Mouse (Mus musculus) gastrocnemius, adult 2 months (tissue): ENCODE data around the gene Tmem40. TPM values are rescaled to one million over a fixed set of nuclear protein-coding genes. Genes with fewer than 3 reads are reported as not detected.
A peak's percentile ranks its signal among the peaks of the same experiment; 100 is the strongest.

Experiments
- DNase-seq: peaks from one replicate; pipeline ENCODE4 v3.0.0; 2022
- H3K27ac ChIP-seq: fragments of 200-600 bp; 2 replicates; pipeline ENCODE4 v1.8.1; 2022; ENCODE audit warnings: mild to moderate bottlenecking
- H3K4me3 ChIP-seq: fragments of 200-600 bp; 2 replicates; pipeline ENCODE4 v1.8.1; 2022; ENCODE audit warnings: mild to moderate bottlenecking, moderate library complexity
- CTCF ChIP-seq: fragments of 200-600 bp; IDR thresholded peaks from 2 replicates; pipeline ENCODE4 v1.8.1; 2022; ENCODE audit warnings: antibody characterized with exemption, mild to moderate bottlenecking, moderate library complexity
- intact Hi-C: fragments of 180-260 bp; cut with DNase I; formaldehyde crosslinking; loops from one replicate; pipeline ENCODE4 v1.15.1; 2025
- total RNA-seq, 2 experiments: library from RNA; stranded (reverse); gene quantifications; 2 replicates each; pipeline ENCODE4 v1.2.3; 2021

Gene Tmem40
- total RNA-seq, 2 experiments from 2014 or later: 0.28 TPM; not detected in 1

DNA sequence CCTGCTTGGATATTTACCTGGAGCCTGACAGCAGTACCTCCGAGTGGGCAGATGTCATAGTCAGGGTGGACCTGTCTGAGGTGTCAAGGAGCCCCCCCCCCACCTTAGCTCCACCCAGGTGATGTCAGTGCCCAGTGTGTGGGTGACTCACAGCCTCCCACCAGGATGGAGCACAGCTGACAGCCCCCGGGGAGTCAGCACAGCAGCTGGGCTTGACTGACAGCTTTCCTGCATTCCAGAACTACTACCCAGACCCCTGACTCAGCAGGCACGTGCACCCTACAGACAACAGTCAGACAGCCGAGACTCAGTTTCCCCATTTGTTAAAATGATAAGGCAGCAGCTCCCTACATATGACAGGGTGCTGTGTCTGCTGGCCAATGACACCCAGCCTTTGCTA is 1.2 kb downstream of the Tmem40 start:
- no peak for TF ChIP-seq CTCF
- DNase-seq: no peak
- Histone ChIP-seq H3K4me3 (no peak overlapping the region), H3K27ac (no peak overlapping the region)
- intact Hi-C loops: no loop called here

DNA sequence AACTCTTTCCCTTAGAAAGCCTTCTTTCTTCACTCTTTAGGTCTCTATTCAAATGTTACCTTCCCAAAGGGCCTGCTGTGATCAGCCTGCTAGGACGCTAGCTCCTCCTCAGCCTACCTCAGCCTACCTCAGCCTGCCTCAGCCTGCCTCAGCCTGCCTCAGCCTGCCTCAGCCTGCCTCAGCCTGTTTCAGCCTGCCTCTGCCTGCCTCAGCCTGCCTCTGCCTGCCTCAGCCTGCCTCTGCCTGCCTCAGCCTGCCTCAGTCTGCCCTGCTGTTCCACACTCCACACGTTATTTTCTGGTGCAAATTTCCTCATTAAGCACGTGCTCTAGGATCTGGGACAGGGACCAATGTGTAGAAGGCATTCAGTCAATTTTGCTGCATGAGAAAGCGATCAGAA is 2.1 kb downstream of the Tmem40 start:
- DNase-seq: no peak
- intact Hi-C loops: no loop called here
- no peak for TF ChIP-seq CTCF
- no peak overlapping the region for H3K27ac ChIP-seq
- no peak overlapping the region for H3K4me3 ChIP-seq

DNA sequence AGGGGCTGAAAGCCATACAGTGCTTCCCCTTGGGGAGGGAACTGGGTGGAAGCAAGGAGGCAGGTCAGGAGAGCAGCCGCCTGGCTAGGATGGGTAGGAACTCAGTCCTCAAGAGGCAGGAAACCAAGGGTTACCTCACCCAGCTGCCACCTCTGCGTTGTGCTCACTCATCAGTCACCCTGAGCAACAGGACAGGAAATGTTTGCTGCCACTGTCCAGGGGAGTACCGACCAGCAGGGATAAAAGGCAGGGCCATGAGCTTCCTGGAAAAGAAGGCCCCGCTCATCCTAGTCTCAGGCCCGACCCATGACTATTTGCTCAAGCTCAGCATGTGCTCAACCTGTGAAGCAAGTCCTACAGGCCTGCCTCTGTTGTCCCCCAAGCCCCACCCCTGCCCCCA is 2.7 kb downstream of the Tmem40 start:
- no peak for DNase-seq
- TF ChIP-seq CTCF: no peak
- intact Hi-C loops: no loop called here
- Histone ChIP-seq H3K27ac (no peak overlapping the region), H3K4me3 (no peak overlapping the region)

DNA sequence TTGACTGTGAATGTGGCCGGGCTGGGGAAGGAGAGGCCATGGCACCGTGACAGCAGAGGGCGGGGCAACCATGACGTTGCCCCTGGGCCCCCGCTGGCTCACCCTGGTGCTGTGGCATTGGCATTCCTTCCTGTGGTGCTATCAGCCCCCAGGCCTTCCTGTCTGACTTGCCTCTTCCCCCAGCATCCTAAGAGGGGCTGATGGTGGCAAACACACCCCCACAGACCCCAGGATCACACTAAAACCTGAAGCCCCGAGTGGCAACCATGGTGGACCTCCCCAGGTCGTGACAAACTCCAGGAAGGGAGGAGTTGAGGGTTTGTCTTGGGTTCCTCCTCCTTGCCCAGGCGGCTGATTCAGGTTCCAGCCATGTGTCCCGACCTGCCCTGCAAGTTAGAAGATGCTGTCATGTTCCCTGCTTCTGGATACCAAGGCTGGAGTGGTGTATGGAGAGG is 3.2 kb downstream of the Tmem40 start:
- DNase-seq: no peak
- H3K4me3 ChIP-seq: no peak overlapping the region
- TF ChIP-seq CTCF: no peak
- H3K27ac ChIP-seq: no peak overlapping the region
- intact Hi-C loops: no loop called here

DNA sequence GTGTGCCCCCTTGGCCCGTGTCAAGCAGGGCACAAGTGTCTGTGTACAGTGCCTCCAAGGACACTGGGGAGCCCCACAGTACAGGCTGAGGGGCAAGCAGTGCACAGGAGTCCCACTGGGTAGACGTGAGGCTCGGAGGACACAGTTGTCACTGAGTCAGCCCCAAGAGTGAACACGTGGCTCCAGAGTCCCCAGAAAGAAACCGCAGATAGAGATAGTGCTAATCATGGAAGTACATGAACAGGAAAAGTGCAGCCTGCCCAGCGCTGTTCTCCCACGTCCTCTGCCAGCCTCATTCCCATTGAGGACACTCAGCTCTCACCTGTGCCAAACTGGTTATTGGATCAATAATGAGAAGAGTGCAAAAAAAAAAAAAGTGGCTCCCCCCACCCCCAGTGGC is 6.7 kb downstream of the Tmem40 start:
- H3K4me3 ChIP-seq: no peak overlapping the region
- DNase-seq: no peak
- TF ChIP-seq CTCF: no peak
- intact Hi-C loops: no loop called here
- H3K27ac ChIP-seq: no peak overlapping the region

DNA sequence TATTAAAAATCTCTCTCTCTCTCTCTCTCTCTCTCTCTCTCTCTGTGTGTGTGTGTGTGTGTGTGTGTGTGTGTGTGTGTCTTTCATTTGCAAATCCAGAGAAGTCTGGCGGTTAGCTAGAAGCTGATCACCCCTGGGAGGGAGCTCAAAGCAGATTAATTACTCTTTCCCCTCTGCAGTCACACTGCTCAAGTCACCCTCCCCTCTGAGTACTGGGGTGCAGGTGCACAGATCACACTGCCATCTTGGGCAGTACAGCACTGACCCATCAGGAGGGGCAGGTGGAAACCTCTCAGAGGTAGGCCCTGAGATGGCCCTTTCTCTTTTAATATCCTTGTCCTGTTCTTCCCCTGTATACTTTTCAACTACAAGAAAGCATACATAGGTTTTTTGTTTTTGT is 15.9 kb downstream of the Tmem40 start:
- Histone ChIP-seq H3K4me3 (no peak overlapping the region), H3K27ac (no peak overlapping the region)
- intact Hi-C loops: no loop called here
- no peak for DNase-seq
- no peak for TF ChIP-seq CTCF

DNA sequence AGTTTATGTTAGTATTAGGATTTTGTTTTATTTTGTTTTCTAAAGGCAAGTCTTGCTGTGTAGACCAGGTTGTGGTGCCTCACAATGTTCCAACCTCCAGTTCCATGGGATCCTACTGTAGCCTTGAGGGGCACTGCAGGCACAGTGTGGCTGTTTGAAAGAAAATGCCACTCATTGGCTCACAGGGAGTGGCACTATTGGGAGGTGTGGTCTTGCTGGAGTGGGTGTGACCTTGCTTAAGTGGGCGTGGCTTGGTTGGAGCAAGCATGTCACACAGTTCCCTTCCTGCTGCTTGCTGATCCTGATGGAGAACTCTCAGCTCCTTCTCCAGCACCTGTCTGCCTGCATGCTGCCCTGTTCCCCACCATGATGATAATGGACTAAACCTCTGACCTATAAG is 18.6 kb downstream of the Tmem40 start:
- Histone ChIP-seq H3K4me3 (no peak overlapping the region), H3K27ac (no peak overlapping the region)
- no peak for DNase-seq
- intact Hi-C loops: no loop called here
- no peak for TF ChIP-seq CTCF

DNA sequence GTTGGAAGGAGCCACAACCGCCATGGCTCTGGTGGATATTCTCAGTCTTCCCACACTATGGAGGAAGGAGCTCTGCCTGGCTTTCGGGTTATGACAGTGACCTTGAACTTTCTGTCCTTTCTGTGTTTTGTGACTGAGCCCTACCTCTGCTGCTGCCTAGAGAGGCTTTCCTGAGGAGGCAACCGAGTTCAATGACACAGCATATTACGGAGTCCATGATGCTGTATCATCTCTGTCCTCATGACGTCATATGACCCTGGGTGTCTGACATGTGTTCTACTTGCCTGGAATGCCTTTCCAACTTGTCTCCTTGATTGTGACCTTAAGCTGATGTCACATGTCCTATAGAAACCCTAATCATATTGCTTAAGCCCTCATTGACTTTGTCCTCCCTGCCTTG is 23.2 kb downstream of the Tmem40 start:
- TF ChIP-seq CTCF: no peak
- Histone ChIP-seq H3K27ac (no peak overlapping the region), H3K4me3 (no peak overlapping the region)
- intact Hi-C loops: no loop called here
- no peak for DNase-seq

DNA sequence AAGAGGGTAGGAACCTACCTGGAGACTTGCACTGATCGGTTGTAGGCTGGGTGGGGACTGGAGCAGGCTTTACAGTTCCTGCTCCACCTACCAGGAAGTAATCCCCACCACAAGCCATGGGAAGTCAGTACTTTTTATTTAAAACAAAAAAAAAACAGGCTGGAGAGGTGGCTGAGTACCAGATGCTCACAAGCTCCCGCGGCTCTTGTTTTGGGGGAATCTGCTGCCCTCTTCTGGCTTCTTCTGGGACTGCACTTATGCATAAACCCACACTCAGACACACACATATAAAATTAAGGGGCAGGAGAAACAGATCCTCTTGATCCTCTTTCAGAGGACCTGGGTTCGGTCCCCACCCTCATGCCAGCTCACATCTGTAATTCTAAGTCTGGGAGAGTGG is 27.3 kb downstream of the Tmem40 start:
- DNase-seq: peak; percentile 38
- peak; percentile 59 for TF ChIP-seq CTCF
- H3K4me3 ChIP-seq: no peak overlapping the region
- intact Hi-C loops: no loop called here
- H3K27ac ChIP-seq: no peak overlapping the region

DNA sequence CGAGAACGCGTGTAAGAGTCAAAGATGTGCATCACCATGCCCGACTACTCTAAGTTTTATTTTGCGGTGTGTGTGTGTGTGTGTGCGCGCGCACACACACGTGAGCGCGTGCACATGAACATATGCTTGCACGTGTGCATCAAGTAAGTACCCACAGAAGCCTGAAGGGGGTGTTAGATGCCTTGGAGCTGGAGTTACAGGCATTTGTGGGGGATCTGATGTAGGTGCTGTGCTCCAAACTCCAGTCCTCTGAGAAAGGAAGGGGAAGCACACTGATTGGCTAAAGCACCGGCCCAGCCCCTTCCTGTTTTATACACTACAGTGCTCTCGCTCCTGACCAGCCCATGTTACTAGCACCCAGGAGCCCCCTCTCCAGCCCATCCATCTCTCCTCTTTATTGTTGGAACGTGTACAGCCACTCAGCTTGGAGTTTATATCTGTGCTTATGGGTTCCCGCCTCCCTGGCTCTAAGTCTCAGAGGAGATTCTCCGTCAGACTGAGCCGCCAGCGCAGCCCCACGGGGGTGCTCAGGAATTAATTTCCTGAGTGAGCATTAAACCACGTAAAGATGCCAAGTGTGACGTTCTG is 29.8 kb downstream of the Tmem40 start:
- intact Hi-C loops: no loop called here
- Histone ChIP-seq H3K4me3 (no peak overlapping the region), H3K27ac (no peak overlapping the region)
- DNase-seq: no peak
- no peak for TF ChIP-seq CTCF

DNA sequence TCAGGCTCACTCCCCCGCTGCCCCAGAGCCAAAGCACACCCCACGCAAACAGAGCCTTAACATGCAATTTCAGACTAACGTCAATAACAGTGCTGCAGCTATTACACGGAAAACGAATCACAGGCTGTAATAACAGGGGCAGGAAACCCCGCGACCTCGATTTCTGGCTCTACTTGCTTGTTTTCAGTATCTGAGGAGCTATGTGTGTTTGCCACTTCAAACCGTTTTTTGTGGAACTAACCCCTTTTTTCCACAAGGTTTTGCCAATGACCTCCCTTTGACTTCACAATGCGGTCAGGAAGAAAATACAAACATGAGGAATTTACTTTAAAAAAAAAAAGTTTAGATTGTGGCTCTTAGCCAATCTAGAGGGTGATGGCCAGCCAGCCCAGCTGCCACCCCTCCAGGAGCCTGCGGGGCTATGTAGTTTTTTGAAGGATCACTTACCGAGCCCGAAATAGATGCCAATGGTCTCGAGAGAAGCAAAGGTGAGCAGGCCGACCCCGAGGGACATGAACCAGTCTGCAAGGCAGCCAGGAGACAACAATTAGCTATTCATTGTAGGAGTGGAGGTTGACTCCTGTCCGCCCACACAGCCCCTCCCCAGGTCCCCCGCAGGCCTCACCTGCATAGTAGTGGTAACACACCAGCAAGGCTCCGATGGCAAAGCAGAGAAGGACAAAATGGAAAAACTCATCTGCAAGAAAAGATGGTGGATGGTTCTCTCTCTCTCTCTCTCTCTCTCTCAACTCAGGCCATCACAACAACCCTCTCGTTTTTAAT is 31.5 kb downstream of the Tmem40 start:
- no peak overlapping the region for H3K27ac ChIP-seq
- peak overlapping the region; percentile 11 for H3K4me3 ChIP-seq
- intact Hi-C loops: no loop called here
- no peak for TF ChIP-seq CTCF
- DNase-seq: no peak

DNA sequence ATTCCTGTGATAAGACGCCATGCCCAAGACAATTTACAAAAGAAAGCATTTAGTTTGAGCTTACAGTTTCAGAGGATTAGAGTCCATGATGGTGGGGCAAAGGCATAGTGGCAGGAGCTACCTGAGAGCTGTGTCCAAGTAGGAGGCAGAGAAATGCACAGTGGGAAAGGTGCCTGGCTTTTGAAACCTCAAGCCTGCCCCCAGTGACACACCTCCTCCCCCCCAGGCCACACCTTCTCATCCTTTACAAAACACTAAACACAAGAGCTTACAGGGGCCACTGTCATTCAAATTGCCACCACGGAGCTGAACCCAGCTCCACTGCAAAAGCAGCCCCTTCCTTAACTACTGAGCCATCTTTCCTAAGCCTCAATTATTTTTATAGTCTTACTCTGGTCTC is 34.6 kb downstream of the Tmem40 start:
- intact Hi-C loops: loop anchor here (5.0 kb wide), 1 partner anchor 45 kb away; the partner anchor contains the start of gene Cand2
- no peak for TF ChIP-seq CTCF
- no peak overlapping the region for H3K27ac ChIP-seq
- no peak for DNase-seq
- H3K4me3 ChIP-seq: no peak overlapping the region

DNA sequence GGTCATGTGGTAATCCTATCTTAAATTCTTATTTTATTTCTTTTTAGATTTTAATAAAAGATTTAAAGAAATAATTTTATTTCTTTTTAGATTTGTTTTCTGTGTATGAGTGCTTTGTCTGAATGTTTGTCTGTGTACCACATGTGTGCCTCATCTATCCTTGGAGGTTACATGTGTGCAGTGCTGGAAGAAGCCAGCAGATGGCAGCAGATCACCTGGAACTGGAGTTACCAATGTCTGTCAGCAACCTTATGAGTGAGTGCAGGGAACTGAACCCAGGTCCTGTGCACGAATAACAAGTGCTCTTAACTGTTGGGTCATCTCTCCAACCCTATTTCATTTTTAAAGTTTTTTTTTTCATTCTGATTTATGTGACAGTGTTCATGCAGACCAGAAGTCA is 35.1 kb downstream of the Tmem40 start:
- intact Hi-C loops: loop anchor here (5.0 kb wide), 1 partner anchor 45 kb away; the partner anchor contains the start of gene Cand2
- H3K27ac ChIP-seq: no peak overlapping the region
- TF ChIP-seq CTCF: peak; percentile 85
- peak; percentile 65 for DNase-seq
- no peak overlapping the region for H3K4me3 ChIP-seq

DNA sequence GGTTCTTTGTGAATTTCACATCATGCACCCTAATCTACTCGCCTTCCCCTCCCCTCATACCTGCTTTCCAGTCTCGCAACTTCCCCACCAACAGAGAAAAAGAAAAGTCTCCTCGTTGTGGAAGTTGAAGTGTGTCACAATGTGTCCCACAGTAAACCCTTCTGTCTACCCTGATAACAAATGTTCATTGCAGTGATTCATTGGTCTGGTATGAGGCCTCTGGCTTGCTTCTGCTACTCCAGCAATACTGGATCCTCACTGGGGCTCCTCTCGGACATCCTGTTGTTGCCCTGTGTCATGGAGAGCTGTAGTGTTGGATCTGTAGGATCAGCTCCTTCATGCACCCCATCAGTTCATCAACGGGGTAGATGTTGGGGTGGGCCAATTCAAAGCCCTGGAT is 40.0 kb downstream of the Tmem40 start:
- H3K27ac ChIP-seq: no peak overlapping the region
- H3K4me3 ChIP-seq: no peak overlapping the region
- intact Hi-C loops: no loop called here
- TF ChIP-seq CTCF: no peak
- DNase-seq: no peak
